Mouse (Mus musculus) heart, embryonic 11.5 days (tissue): Measurements from ENCODE around the gene Slain1. TPM values are rescaled to one million over a fixed set of nuclear protein-coding genes. Genes with fewer than 3 reads are reported as not detected.
"Not testable (repeated sequence)": the region's sequence is repeated elsewhere in the genome, so short reads cannot be mapped to it uniquely, and the experiment has no call there.

Source experiments
- ATAC-seq: fragments of 200-750 bp; cut with Nextera tagmentation; replicated peaks from 2 replicates; pipeline ENCODE4 v1.8.0; 2017; ENCODE audit warnings: moderate library complexity; ENCODE audit not compliant: insufficient number of reproducible peaks, low FRiP score, low TSS enrichment
- H3K27ac ChIP-seq: fragments of 300-500 bp; sonication (generic); 2 replicates; pipeline ENCODE4 v1.5.1; 2014; ENCODE audit warnings: mild to moderate bottlenecking, low read depth, low read length
- H3K27me3 ChIP-seq: fragments of 300-500 bp; sonication (generic); 2 replicates; pipeline ENCODE4 v1.6.1; 2014; ENCODE audit warnings: mild to moderate bottlenecking, low read length, mixed read lengths; ENCODE audit not compliant: control insufficient read depth, insufficient read depth
- H3K36me3 ChIP-seq: fragments of 300-500 bp; sonication (generic); 2 replicates; pipeline ENCODE4 v1.6.1; 2014; ENCODE audit warnings: mild to moderate bottlenecking, low read length, moderate library complexity, mixed read lengths; ENCODE audit not compliant: control insufficient read depth, insufficient read depth
- H3K4me1 ChIP-seq: fragments of 300-500 bp; sonication (generic); 2 replicates; pipeline ENCODE4 v1.6.1; 2014; ENCODE audit warnings: low read length; ENCODE audit not compliant: control insufficient read depth, insufficient read depth
- H3K4me2 ChIP-seq: fragments of 300-500 bp; sonication (generic); 2 replicates; pipeline ENCODE4 v1.6.1; 2014; ENCODE audit warnings: mild to moderate bottlenecking, moderate library complexity
- H3K4me3 ChIP-seq: fragments of 300-500 bp; sonication (generic); 2 replicates; pipeline ENCODE4 v1.5.1; 2014; ENCODE audit warnings: low read depth, low read length
- H3K9ac ChIP-seq: fragments of 300-500 bp; sonication (generic); 2 replicates; pipeline ENCODE4 v1.6.1; 2014; ENCODE audit warnings: mild to moderate bottlenecking, low read depth, low read length, moderate library complexity
- H3K9me3 ChIP-seq: fragments of 300-500 bp; sonication (generic); replicated peaks from 2 replicates; pipeline ENCODE4 v1.6.1; 2016; ENCODE audit warnings: low read length; ENCODE audit not compliant: control insufficient read depth
- WGBS: fragments of 180-500 bp; shearing (Covaris S2); extraction: QIAGEN DNeasy Blood & Tissue Kit; methylation state at CpG from one replicate; pipeline ENCODE4 v1.1.7; 2014; ENCODE audit not compliant: insufficient replicate concordance; 5-methylcytosine and 5-hydroxymethylcytosine counted together
- microRNA-seq: library from miRNA; unstranded; fragments of <30 nt; microRNA quantifications from one replicate; pipeline ENCODE4, GENCODE M21; 2016; ENCODE audit warnings: borderline number of aligned reads
- polyA plus RNA-seq: library from polyadenylated mRNA; unstranded; fragments of >200 nt; fragmentation: Nextera tagmentation; extraction: Ambion mirVana; gene quantifications from 2 replicates; pipeline ENCODE4 v1.2.1, GENCODE M21; 2014

Gene Slain1
- polyA plus RNA-seq, 1 experiment from 2014 or later = 0.90 TPM

- no peaks in the 10 kb centered on the region for H3K9me3 ChIP-seq
- H3K27me3 ChIP-seq = no peaks in the 10 kb centered on the region
- no peak overlapping the region for H3K4me3 ChIP-seq
- 60% methylated on average over 8 of the region's 8 CpGs for WGBS
- ATAC-seq = no peak
- no peak overlapping the region for H3K27ac ChIP-seq
- no peaks in the 10 kb centered on the region for H3K36me3 ChIP-seq
- H3K4me2 ChIP-seq = no peak overlapping the region
- H3K9ac ChIP-seq = no peak overlapping the region
- no peaks in the 10 kb centered on the region for H3K4me1 ChIP-seq
These were observed 92.1 kb downstream of the Slain1 start for GRCm38 (mm10) chr14:103742150-103742549.

GRCm38 (mm10) chr14:103747345-103747744 is 97.3 kb downstream of the Slain1 start:
- WGBS = 53% methylated on average over 6 of the region's 6 CpGs
- Histone ChIP-seq H3K36me3 (no peaks in the 10 kb centered on the region), H3K4me2 (no peak overlapping the region), H3K4me3 (no peak overlapping the region), H3K27ac (no peak overlapping the region), H3K9me3 (no peaks in the 10 kb centered on the region), H3K27me3 (no peaks in the 10 kb centered on the region), H3K4me1 (no peaks in the 10 kb centered on the region), H3K9ac (no peak overlapping the region)
- ATAC-seq = no peak

DNA sequence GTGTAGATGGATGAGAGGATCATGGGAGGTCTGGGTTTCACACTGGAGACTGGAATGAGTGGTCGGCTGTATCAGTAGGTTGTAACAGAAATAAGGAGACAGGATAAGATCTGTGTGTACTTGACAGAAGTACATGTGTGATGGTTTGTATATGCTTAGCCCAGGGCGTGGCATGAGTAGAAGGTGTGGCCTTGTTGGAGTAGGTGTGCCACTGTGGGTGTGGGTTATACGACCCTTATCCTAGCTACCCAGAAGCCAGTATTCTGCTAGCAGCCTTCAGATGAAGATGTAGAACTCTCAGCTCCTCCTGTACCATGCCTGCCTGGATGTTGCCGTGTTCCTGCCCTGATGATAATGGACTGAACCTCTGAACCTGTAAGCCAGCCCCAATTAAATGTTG is 100.6 kb downstream of the Slain1 start:
- H3K4me1 ChIP-seq, H3K27ac ChIP-seq, H3K36me3 ChIP-seq, ATAC-seq, H3K27me3 ChIP-seq, H3K4me3 ChIP-seq, H3K9ac ChIP-seq, H3K9me3 ChIP-seq, H3K4me2 ChIP-seq: not testable (repeated sequence)
- WGBS = 71% methylated on average over 4 of the region's 4 CpGs

GRCm38 (mm10) chr14:103751384-103751783 is 101.4 kb downstream of the Slain1 start:
- no peak overlapping the region for H3K27ac ChIP-seq
- H3K4me3 ChIP-seq = no peak overlapping the region
- ATAC-seq = no peak
- H3K36me3 ChIP-seq = no peaks in the 10 kb centered on the region
- H3K4me2 ChIP-seq = no peak overlapping the region
- no peaks in the 10 kb centered on the region for H3K4me1 ChIP-seq
- H3K27me3 ChIP-seq = no peaks in the 10 kb centered on the region
- H3K9me3 ChIP-seq = no peaks in the 10 kb centered on the region
- no peak overlapping the region for H3K9ac ChIP-seq

- Histone ChIP-seq H3K36me3 (no peaks in the 10 kb centered on the region), H3K4me3 (no peak overlapping the region), H3K27ac (no peak overlapping the region), H3K4me2 (no peak overlapping the region), H3K9me3 (no peaks in the 10 kb centered on the region), H3K9ac (no peak overlapping the region), H3K27me3 (no peaks in the 10 kb centered on the region), H3K4me1 (no peaks in the 10 kb centered on the region)
- no peak for ATAC-seq
- 82% methylated on average over 7 of the region's 7 CpGs for WGBS
These were observed 102.7 kb downstream of the Slain1 start for GRCm38 (mm10) chr14:103752773-103753172.

DNA sequence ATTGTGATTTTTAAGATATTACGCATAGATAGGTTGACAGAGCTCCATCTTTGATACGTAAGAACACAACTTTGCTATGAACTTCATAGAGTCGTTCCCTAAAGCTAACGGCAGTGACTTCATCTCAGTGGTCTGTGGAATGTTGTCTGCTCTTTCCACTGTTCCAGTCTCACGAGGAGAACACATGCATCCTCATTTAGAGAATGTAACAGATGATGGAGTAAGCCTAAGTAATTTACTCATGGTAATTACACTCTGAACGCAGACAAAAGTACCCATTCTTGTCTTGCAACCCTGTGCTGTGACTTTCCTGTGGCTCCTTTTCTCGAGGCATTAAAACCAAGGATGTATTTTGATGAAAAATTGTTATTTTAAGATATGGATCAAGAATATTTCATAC is 104.0 kb downstream of the Slain1 start:
- H3K4me1 ChIP-seq = no peaks in the 10 kb centered on the region
- no peak overlapping the region for H3K4me2 ChIP-seq

DNA sequence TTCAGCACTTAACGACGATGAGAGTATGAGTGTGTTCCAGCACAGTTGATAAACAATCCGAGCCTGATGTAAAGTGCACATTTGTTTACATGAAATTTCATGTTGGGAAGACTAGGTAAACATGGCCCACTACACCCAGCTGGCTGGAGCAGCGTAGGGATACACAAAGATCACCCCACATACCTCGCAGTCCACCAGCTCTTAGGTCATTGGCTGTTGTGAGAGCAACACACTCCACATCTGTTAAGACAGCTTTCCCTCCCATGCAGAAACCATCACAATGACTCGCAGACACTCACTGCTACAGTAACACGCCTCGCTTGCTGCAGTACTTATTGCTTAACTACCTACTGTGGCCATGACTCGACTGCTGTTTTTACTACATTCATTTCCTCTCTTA is 104.4 kb downstream of the Slain1 start:
- no peak overlapping the region for H3K4me3 ChIP-seq

More for the DNA sequence above, 104.0 kb downstream of the Slain1 start:
- Histone ChIP-seq H3K9ac (no peak overlapping the region), H3K27ac (no peak overlapping the region), H3K27me3 (no peaks in the 10 kb centered on the region), H3K4me3 (no peak overlapping the region), H3K36me3 (no peaks in the 10 kb centered on the region), H3K9me3 (no peaks in the 10 kb centered on the region)
- ATAC-seq = no peak
- WGBS = 68% methylated on average over 7 of the region's 7 CpGs

More for the DNA sequence above, 104.4 kb downstream of the Slain1 start:
- Histone ChIP-seq H3K9me3 (no peaks in the 10 kb centered on the region), H3K9ac (no peak overlapping the region), H3K36me3 (no peaks in the 10 kb centered on the region), H3K27ac (no peak overlapping the region), H3K4me1 (no peaks in the 10 kb centered on the region), H3K4me2 (no peak overlapping the region), H3K27me3 (no peaks in the 10 kb centered on the region)
- no peak for ATAC-seq
- 78% methylated on average over 9 of the region's 9 CpGs for WGBS

Small RNAs within 50 kb of the gene (microRNA-seq; reads per million reads assigned to microRNA genes)
- not detected for gene Gm22877

Other genes starting within 250 kb of the Slain1 start
- 0.34 and 0.39 TPM in 2 replicates for gene Scel, start 136.9 kb upstream of the Slain1 start, polyA plus RNA-seq
- gene Ednrb, start 194.2 kb downstream of the Slain1 start, polyA plus RNA-seq = 96.5 and 115 TPM in 2 replicates